1 mouse cellular context compared by ENCODE assay signal in genomic region chr4:49520572-49521340, GRCm38 (mm10).
TF ChIP-seq lines count a peak whose summit lies in the region.

Gene Mrpl50, minus strand, starts transcription at chr4:49521093.
Gene Zfp189, plus strand, starts transcription at chr4:49521176.

TF ChIP-seq in CH12.LX, 34 proteins besides CTCF, POLR2A, EP300 and RAD21 (continued from another document):
- peak; percentile 67; the same call in 1 of the 2 replicates for TF ChIP-seq E2F4 (IDR thresholded peaks at IDR 0.05; ENCODE audit: insufficient replicate concordance, low read depth, low read length)
- TF ChIP-seq MEF2A (IDR thresholded peaks at IDR 0.05; ENCODE audit: borderline replicate concordance, low read depth, low read length), result no peak
- TF ChIP-seq TBP (conservative IDR thresholded peaks at IDR 0.05; ENCODE audit: low read depth, low read length), result peak; percentile 87
- TF ChIP-seq TCF12 (IDR thresholded peaks at IDR 0.05; ENCODE audit: low read depth, low read length), result peak; percentile 93
- peak; percentile 76 for TF ChIP-seq MAX (IDR thresholded peaks at IDR 0.05; ENCODE audit: low read length)
- TF ChIP-seq CHD2 (IDR thresholded peaks at IDR 0.05; ENCODE audit: low read length), result peak; percentile 92
- no peak for TF ChIP-seq USF2 (conservative IDR thresholded peaks at IDR 0.05; ENCODE audit: low read depth, low read length)
- TF ChIP-seq ZKSCAN1 (IDR thresholded peaks at IDR 0.05; ENCODE audit: borderline replicate concordance, low read depth, low read length), result no peak
- TF ChIP-seq ZMIZ1 (IDR thresholded peaks at IDR 0.05; ENCODE audit: low read depth, low read length), result peak; percentile 79
- peak; percentile 83 for TF ChIP-seq MYC (IDR thresholded peaks at IDR 0.05; ENCODE audit: low read depth, low read length)
- TF ChIP-seq BHLHE40 (IDR thresholded peaks at IDR 0.05; ENCODE audit: low read depth, low read length), result no peak
- TF ChIP-seq NRF1 (IDR thresholded peaks at IDR 0.05; ENCODE audit: low read depth, low read length), result peak; percentile 66
- peak; percentile 100 for TF ChIP-seq HCFC1 (IDR thresholded peaks at IDR 0.05; ENCODE audit: low read depth, low read length)
